Mouse (Mus musculus): ENCODE measurements around the gene Mpv17.

Gene Mpv17

DNA sequence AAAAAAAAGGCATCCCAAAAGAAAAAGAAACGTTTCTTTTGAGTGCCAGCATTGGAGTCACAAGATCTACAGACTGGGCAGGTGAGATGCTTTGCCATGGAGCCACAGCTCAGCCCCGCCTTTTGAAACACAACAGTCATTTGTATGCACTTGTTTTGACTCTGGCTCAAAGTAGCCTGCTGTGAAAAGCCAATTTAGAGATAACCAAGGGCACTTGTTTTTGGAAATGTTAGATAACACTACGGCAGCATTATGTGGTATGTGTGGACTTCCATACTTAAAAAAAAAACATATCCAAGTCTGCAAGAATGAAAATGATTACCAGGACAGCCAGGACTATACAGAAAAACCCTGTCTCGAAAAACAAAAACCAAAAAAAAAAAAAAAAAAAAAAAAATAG lies 29.6 kb upstream of the Mpv17 start:
- no peak for DNase-seq (ENCODE audit: low spot score)

DNA sequence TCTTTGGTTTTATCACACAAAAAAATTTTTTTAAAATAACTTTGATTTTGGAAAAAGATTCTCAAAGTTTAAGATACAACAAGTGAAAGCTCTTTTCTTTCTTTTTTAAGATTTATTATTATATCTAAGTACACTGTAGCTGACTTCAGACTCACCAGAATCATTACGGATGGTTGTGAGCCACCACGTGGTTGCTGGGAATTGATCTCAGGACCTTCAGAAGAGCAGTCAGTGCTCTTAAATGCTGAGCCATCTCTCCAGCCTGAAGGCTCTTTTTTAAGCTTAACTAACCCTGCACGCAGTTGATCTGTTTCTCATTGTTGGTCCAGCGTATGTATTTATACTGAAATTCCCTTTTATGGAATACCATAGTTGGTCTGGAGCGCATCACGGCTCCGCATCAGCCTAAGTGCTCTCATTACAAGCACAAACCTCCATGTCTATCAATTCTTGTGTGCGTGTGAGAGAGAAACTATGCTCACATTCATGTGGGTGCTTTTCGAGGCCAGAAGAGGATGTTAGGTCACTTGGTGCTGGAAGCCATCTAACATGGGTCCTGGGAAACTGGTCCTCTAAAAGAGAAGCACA lies 27.2 kb upstream of the Mpv17 start:
- no peak for DNase-seq (ENCODE audit: low spot score)

DNA sequence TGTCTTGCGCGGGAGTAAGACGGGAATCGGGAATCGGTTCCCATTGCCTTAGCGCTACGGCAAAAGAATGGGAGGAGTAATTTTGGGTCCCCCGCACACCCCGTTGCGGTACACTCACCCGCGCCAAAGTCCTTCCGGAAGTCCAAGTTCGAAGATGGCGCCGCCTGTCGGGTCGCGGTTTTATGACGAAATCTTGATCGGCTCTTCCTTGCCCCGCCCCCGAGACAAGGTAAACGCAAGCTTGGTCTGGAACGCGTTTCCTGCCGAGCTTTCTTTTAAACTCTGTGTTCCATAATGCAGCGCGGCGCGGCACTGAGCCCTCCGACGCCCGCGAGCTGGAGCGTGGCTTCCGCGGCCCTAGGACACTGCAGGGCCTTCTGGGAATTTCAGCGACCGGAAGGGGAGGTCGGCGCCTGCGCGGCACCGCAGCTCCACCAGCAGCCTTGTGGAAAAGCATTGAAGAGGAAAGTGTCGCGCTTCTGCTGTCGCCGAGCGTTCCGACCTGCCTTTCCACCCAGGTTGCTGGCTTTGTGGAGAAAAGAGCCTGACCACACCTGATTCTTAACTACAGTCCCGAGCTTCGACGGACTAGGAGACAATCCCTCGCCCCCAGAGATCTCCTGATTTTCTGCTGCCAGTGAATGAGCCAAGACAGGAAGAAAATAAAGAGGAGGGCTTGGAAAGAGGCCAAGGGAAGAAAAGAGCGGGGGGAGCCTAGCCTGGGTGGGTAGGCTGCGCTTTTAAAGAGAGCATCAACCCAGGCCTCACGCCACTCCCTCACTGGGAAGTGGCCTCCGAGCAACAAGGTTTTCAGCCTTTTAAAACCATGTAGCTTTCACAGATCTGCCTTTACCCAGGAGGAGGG lies 25.9 kb upstream of the Mpv17 start, which contains the start of the genes Gm29609 and Gtf3c2:
Gm29609 (minus strand) TSS at position 146 of the 865 bp plus-strand sequence.
Gtf3c2 (minus strand) TSS at position 379 of the 865 bp plus-strand sequence.
- peak; percentile 97 for DNase-seq (ENCODE audit: low spot score)

DNA sequence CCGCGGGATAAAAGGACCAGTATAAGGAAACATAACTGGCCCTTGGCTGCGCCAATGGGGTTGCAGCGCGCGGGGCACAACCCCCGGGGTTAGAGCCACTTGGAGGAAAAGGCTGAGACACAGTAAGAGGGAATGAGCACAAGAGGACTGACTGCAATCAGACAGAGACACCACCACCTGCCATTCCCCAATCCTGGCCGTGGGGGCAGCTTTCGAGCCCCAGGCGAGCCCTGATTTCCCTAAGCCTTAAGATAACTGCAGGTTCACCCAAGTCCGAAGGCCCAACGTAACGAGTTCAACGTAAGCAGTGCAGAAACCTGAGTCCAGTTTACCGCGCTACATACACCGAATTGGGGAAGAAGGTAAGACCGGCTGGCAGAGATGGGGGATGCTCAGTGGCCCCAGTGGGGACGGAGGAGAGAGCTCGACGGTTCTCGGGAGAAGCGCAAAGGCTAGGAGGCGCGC lies 25.3 kb upstream of the Mpv17 start:
- DNase-seq (ENCODE audit: low spot score), result no peak

DNA sequence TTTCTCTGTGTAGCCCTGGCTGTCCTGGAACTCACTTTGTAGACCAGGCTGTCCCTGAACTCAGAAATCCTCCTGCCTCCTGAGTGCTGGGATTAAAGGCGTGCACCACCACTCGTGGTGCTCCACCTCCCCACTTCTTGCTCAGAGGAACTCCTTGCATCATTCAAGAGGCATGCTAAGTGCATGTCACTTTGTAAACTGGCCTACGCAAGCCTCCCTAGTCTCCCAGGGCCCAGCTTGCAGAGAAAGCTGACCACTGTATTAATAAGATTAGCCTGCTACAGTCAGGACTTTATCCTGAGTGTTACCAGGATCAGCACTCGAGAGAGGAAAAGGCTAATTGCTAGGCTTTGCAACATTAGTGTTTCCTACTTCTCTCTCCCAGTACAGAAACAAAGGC lies 14.6 kb upstream of the Mpv17 start:
- DNase-seq (ENCODE audit: low spot score), result no peak

DNA sequence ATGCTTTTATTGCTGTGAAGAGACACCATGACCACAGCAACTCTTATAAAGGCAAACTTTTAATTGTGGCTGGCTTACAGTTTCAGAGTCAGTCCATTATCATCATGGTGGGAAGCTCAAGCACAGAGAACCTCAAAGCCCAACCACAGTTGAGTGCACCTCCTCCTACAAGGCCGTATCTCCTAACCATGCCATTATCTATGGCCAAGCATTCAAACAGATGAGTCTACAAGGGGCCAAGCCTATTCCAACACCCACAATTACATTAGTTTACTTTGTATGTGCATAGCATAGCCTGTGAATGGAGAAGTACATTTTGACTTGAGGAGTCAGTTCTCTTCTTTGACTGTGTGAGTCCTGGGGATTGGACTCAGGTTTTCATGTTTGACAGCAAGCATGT lies 10.8 kb upstream of the Mpv17 start:
- DNase-seq (ENCODE audit: low spot score), result no peak

DNA sequence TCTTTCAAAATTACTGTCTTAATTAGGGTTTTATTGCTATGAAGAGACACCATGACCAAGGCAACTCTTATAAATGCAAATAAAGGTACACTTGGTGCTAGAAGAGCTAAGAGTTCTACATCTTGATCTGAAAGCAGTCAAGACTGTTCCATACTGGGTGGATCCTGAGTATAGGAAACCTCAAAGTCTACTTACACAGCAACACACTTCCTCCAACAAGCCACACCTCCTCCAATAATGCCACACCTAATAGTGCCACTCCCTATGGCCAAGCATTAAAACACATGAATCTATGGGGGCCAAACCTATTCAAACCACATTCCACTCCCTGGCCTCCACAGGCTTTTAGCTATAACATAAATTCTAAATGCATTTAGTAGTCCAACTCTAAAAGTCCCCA lies 8.4 kb upstream of the Mpv17 start:
- no peak for DNase-seq (ENCODE audit: low spot score)

DNA sequence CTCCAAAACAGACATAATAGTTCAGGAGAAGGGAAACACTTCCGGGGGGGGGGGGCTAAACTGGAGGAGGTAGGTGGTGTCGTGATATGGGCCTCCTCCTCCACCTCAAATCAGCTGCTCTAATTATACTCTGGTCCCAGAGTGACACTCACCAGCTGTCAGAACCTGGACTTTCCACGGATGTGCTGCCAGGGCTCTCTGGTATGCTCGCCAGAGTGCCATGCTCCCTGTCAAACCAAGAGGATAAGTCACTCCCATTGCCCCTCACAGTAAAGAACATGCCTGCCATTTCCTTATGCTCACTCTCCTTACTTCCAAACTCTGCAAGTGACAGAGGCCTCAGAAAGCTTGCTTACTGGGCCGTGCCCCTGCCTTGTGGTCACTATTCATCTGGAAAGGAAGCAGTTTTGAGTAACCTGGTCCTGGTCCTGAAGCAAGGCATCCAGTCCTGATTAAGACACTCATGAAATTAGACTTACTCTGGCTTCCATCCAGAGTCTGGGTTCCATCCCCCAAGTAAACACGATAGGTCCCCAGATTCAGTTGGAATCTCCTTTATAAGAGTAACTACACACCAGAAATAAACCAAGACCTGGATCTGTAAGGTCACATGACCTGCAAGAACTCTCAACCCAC lies 417 bp downstream of the Mpv17 start:
- no peak for DNase-seq (ENCODE audit: low spot score)

DNA sequence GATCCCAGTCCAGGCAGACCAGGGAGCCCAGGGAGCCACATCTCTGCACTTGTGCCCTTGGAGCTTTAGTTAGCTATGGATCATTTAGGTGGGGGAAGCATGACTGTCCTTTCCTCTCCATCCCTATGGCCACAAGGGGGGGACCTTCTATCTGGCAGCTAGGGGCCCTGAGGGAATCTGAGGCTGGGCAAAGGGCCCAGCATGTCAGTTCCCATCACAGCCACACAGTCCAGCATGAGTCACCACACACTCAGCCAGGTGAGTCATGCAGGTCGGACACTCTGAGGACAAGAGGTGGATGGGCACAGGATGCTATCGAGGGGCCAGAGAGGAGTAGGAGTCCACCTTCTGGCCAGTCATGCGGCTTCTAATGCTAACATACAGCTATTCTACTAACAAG lies 2.3 kb downstream of the Mpv17 start:
- no peak for DNase-seq (ENCODE audit: low spot score)

DNA sequence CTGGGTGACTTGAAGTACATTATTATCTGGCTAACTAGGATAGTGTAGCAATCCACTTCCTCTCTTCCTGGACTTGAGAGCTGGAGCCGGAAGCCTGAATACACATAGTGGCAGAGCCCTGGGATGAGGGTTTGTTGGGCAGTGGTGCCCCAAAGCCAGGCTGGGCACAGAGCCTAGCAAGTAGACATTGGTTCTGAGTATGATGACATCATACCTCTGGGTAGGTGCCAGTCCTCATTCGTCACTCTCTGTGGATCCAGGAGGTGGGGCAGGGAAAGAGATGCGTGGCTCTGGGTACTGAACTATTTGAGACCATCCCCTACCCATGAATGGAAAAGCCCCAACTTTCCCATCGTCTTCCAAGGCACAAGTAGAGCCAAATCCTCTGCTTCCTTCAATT lies 4.3 kb downstream of the Mpv17 start:
- no peak for DNase-seq (ENCODE audit: low spot score)

DNA sequence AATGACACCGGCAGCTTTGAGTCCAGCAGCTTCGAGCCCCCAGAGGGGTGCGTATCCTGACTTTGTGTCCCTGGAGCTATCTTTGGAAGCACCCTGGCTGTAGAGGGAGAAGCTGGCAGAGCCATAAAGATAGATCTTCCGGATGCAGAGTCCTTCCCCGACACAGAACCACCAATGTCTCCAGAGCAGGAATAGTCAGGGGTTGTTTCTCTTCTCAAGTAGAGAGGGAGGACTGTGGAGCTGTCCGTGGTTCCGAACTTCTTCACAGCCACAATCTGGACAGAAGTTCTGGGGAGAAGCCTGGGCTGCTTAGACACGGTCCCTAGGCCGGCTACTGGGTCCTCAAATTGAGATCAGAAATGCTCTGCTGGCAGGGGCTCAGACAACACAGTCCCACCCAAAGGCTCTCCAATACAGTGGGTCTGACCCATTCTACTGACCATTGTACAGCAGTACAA lies 15.1 kb downstream of the Mpv17 start:
- DNase-seq (ENCODE audit: low spot score), result peak; percentile 48

DNA sequence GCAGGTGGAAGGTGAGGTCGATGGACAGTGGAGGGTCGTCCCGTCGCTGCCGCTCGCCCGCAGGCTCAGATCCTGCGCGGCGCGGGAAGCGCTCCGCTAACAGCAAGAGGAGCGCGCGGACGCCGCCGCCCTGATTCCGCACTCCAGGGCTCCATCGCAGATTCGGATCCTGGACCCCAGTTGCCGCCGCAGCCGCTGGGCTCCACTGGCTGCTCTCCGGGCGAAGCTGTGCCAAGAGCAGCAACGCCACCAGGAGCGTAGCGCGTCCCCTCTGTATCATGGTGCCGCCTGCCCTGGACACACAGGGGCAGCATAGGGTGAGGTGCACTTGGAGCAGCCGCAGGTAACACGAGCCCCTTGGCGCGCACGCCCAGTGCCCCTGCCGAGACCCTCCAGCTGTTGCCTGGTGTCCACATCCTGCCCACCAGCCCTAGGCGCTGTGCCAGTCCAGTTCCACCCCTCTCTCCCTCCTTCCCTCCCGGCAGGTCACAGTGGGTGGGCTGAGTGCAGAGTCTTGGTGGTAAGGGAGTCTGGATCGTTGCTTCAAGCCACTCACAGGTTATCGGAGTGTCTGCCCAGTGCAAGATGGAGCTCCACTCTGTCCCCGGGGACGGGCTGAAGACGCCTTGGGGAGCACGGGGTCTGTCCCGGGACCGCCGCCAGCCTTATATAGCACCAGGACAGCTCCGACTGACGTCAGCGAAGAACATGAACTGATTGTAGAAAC lies 15.6 kb downstream of the Mpv17 start, which contains the start of gene Ucn:
Ucn (minus strand) TSS at position 589 of the 727 bp plus-strand sequence.
- no peak for DNase-seq (ENCODE audit: low spot score)

DNA sequence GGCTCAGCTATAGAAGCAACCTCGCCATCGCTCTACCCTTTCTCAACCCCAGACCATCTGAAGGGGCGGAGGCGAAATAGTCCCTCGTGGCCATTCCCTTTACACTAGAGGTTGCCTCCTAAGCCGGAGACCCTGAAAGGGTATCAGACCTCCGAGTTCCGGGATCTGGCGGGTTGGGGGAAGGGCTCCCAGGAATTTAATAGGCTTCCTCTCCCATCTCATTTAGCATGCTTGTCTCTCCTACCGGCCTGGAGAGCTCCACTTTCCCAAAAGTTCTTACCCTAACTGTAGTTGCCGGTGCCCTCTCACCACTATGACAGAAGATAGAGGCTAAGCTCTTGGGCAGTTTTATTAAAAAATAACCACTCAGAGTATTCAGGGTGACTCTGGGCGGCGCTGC lies 16.4 kb downstream of the Mpv17 start:
- peak; percentile 16 for DNase-seq (ENCODE audit: low spot score)

DNA sequence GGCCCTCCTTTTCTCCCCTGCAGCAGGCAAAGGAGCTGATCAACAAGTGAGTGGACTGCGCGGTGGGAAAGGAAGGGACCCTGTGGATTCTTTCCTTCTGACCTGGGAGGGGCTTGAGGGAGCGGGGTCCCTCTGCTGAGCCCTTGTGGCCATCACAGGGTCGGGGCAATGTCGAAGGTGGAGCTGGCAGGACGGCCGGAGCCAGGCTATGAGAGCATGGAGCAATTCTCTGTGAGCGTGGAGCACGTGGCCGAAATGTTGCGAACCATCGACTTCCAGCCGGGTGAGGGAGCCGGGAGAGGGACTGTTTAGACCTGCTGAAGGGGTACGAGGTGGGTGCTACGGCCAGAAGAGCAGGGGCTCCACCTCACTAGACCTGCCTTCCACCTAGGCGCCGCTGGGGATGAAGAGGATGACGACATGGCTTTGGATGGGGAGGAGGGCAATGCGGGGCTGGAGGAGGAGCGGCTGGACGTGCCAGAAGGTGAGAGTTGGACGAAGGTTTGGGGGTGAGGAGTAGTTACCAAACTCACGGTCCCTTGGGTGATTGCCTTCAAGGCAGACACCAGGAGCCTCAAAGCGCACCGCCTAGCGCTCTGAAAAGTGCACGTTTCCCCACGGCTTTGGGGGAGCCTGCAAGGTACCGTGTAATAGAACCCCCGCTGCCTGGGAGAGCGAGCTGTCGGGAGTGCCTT lies 17.2 kb downstream of the Mpv17 start:
- DNase-seq (ENCODE audit: low spot score), result peak; percentile 20

DNA sequence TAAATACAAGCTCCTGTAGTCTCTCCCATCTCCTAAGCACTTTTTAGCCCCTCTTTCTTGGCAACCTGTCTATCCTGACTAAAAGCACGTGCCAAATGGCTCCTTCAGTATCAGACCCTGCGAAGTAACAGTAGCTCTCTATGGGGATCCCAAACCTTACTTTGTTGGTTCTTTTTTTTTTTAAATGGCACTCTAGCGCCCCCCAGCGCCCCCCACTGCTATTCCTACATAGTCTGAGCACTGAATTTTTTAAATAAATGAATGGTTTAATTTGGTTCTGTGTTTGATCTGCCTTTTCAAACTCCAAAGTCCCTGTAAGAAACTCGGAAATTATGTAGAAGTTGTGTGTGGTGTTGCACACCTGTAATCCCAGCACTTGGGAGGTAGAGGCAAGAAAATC lies 28.0 kb downstream of the Mpv17 start:
- no peak for DNase-seq (ENCODE audit: low spot score)

DNA sequence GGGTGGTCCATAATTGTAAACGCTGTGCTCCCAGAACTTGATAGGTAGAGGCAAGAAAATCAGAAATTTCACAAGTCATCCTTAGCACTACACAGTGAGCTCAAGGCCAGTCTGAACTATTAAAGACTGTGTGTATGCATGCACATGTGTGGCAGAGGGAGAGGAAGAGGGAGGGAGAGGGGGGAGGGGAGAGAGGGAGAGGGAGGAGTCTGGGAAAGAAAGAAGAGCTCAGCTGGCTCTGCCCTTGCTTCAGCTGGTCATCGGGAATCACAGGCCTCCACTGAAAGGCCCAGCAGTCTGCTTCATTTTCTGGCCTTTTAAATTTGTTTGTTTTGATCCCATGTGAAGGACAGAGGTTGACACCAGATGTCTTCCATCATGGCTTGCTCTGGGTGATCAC lies 30.6 kb downstream of the Mpv17 start:
- DNase-seq (ENCODE audit: low spot score), result no peak

DNA sequence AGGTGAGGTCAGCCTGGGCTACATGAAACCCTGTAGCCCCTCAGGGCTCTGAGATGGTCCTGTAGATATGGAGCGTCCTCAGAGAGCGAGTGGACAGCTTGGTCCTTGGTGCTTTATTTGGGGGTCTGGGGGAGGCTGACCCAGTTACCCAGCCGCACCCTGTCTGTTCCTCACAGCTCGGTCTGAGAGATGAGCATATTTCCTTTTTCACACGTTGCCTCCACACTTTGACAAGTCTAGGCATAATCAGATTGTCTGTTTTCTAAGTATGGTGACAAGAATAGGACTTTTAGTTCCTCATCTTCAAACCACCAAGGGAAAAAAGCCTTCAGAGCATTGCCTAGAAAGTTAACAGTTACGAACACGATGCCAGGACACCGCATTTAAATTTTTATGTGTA lies 32.9 kb downstream of the Mpv17 start:
- no peak for DNase-seq (ENCODE audit: low spot score)

DNA sequence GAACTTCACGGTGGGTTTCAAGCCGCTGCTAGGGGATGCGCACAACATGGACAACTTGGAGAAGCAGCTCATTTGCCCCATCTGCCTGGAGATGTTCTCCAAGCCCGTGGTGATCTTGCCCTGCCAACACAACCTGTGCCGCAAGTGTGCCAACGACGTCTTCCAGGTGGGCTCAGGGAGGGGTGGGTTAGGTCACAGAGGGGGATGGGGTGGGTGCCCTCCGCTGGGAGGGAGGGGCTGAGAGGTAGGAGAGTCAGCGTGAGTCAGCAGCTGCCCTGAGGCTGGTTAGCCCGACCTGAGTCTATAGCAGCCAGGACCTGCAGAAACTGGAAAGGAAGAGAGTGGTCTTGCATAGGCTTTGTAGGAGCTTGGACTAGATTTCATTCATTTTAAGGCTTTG lies 37.1 kb downstream of the Mpv17 start:
- DNase-seq (ENCODE audit: low spot score), result no peak

DNA sequence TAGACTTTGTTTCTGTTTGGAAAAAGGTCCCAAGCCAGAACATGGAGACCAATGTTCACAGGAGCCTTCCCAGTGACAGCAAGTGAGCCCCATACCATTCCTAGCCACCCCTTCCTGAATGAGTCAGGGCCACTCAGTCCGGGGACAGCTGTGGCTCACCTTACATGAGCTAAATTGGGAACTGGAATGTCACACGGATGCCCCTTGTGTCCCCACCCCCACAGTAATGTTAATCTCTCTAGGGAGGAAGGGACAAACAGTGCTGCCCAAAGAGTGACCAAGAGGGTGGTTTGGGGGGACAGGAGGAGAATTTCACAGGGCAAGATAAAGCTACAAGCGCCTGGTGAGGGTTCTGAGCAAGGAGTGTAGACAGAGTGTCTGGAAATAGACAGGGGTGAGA lies 37.7 kb downstream of the Mpv17 start, which contains the start of gene Trim54:
Trim54 (plus strand) TSS at position 359 of the 400 bp plus-strand sequence.
- no peak for DNase-seq (ENCODE audit: low spot score)

DNA sequence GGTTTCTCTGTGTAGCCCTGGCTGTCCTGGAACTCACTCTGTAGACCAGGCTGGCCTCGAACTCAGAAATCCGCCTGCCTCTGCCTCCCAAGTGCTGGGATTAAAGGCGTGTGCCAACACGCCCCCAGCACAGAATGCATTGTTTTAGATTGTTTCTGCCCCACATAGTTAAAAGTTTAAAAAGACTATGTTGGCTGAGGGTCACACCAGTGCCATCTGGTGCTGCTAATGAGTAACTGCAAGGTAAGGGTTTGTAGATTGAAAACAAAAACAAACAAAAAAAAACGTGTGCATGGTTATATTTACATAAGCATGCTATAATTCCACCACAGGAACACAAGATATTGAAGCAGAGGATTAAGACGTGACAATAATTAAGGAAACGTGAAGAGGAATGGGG lies 43.3 kb downstream of the Mpv17 start:
- no peak for DNase-seq (ENCODE audit: low spot score)

DNA sequence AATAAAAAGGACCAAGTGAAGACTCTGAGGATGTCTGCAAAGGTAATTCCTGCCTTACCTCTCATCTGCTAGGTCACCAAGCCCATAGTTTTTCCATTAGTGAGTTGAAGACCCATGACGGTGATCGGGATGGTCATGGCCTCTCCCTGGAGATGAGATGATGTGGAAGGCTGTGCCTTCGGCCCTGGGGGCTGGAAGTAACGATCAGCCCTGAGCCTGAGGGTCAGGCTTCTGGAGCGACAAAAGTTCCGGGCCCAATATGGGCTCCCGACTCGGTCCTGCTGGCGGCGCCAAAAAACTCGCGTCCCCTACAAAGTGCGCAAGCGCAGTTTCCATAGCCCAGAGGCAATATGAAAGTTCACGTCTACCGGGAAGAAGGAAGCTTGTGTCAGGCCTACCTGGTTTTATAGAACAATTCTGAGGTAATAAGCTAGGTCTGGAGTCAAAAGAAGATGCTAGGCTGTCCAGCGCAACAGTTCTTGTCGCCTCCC lies 46.0 kb downstream of the Mpv17 start, which contains the start of gene Slc30a3:
Slc30a3 (minus strand) TSS at position 238 of the 491 bp plus-strand sequence.
- DNase-seq (ENCODE audit: low spot score), result no peak
